Mouse (Mus musculus) kidney, adult 2 months (tissue): ENCODE data around the gene Abt1. TPM values are rescaled to one million over a fixed set of nuclear protein-coding genes. Genes with fewer than 3 reads are reported as not detected.

Source experiments
- DNase-seq: peaks from one replicate; pipeline ENCODE4 v3.0.0; 2021
- H3K27ac ChIP-seq: fragments of 200-500 bp; 2 replicates; pipeline ENCODE4 v1.5.1; 2012; ENCODE audit warnings: low read depth, low read length, control low read depth, inconsistent platforms; ENCODE audit not compliant: insufficient read depth
- H3K27me3 ChIP-seq: fragments of 200-500 bp; replicated peaks from 2 replicates; pipeline ENCODE4 v1.6.1; 2012; ENCODE audit warnings: mild to moderate bottlenecking, moderate library complexity, low read length, inconsistent platforms; ENCODE audit not compliant: control insufficient read depth, insufficient read depth
- H3K36me3 ChIP-seq: fragments of 200-500 bp; 2 replicates; pipeline ENCODE4 v1.6.1; 2012; ENCODE audit warnings: mild to moderate bottlenecking, moderate library complexity, low read length, inconsistent platforms; ENCODE audit not compliant: control insufficient read depth, insufficient read depth
- H3K4me1 ChIP-seq: fragments of 200-500 bp; 2 replicates; pipeline ENCODE4 v1.6.1; 2011; ENCODE audit warnings: low read length; ENCODE audit not compliant: control insufficient read depth, insufficient read depth
- H3K4me3 ChIP-seq: fragments of 200-500 bp; 2 replicates; pipeline ENCODE4 v1.5.1; 2011; ENCODE audit warnings: mild to moderate bottlenecking, low read depth, low read length, control low read depth; ENCODE audit not compliant: insufficient read depth
- CTCF ChIP-seq: fragments of 200-500 bp; conservative IDR thresholded peaks from 2 replicates; pipeline ENCODE4 v1.5.1; 2011; ENCODE audit warnings: low read depth, mild to moderate bottlenecking, control low read depth, low read length, moderate library complexity, mixed read lengths; ENCODE audit not compliant: insufficient read depth, insufficient read length
- POLR2A ChIP-seq: fragments of 200-500 bp; IDR thresholded peaks from one replicate; pipeline ENCODE4 v1.6.1; 2011; ENCODE audit warnings: low read depth, low read length, control low read depth
- WGBS: fragments of 180-500 bp; shearing (Covaris S2); methylation state at CpG from one replicate; pipeline ENCODE4 v1.1.7; 2018; 5-methylcytosine and 5-hydroxymethylcytosine counted together
- polyA plus RNA-seq: library from polyadenylated mRNA; depleted of rRNA; stranded (reverse); fragments of >200 nt; gene quantifications from 2 replicates; pipeline ENCODE4 v1.2.3, GENCODE M21; 2012

Abt1 gene
- polyA plus RNA-seq, 1 experiment: 3.9 TPM

DNA sequence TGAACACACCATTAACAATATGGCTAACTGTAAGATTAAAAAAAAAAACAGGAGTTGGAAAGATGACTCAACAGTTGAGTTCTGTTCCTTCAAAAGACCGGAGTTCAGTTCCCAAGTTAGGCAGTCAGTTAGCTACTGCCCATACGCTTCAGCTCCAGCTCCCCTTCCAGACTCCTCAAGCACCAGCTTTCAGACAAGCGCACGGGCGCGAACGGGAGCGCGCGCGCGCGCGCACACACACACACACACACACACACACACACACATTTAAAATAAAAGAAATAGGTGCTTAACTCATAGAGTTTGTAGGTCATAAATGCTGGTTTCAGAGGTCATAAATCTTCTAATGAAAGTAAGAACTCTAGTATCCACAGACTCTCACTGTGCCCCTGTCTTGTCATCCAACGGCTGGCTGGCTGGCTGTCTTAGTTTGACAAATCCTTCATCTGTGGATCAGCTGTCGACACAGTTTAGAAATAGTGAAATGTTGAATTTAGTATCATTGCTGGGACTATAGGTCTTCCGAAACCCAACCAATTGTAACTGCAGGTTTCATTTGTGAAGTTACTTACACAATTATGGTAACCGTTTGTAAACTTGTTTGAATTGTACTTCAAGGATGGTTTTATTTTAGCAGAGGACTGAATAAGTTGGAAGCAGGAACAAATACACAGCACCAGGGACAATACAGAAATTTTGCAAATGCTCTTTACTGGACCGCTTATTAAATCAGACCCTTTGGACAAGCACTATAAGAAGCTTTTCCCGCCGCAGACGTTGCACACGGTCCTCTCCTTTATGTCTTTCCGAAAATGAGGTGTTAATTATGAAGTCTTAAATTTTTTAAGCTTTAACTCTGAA lies 25.8 kb upstream of the Abt1 start:
- peak; percentile 69 for DNase-seq
- peaks cover 2% of the 10 kb centered on the region; the same call in 1 of the 2 replicates for H3K4me1 ChIP-seq
- no peak for TF ChIP-seq CTCF
- no peak for TF ChIP-seq POLR2A
- H3K4me3 ChIP-seq: peak overlapping the region; percentile 44
- no peaks in the 10 kb centered on the region for H3K36me3 ChIP-seq
- no peaks in the 10 kb centered on the region for H3K27me3 ChIP-seq
- H3K27ac ChIP-seq: no peak overlapping the region
- 3% methylated on average over 24 of the region's 24 CpGs for WGBS

DNA sequence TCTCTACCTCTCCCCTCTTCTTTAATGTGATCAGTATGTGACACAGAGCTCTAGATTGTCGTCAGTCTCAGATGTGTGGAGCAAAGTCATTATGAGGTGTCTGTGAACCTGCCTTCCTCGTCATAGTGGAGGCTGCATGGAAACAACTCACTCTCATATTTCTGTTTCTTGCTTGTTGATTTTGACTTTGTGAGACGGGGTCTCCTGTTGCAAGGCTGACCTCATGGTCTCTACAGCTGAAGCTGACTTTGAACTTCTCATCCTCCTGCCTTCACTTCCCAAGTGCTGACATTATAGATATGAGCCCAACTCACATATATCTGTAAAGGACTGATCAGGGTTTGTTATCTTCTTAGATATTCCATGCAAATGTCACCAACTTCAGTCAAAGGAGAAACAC lies 25.1 kb upstream of the Abt1 start:
- Histone ChIP-seq H3K4me3 (no peak overlapping the region), H3K4me1 (peaks cover 3% of the 10 kb centered on the region; the same call in 1 of the 2 replicates), H3K36me3 (no peaks in the 10 kb centered on the region), H3K27ac (no peak overlapping the region), H3K27me3 (no peaks in the 10 kb centered on the region)
- 77% methylated on average over 3 of the region's 3 CpGs for WGBS
- TF ChIP-seq CTCF (no peak), POLR2A (no peak)
- DNase-seq: no peak

DNA sequence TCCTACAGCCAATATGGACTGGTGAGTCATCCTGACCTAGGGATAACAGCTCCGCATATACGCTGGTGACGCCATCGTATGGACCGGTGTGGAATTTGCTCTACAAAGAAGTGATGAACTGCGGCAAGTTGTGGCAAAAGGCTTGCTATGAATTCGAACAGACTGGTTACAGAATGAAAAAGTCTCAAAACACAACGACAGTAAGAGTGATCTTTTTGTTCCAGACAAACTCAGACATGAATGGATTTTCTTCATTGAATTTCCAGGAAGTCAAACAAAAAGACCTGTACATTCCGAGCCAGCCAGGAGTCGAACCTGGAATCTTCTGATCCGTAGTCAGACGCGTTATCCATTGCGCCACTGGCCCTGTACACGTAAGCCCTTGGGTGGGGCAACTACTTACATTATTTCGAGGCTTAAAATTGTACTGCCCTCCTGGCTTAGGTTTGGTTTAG lies 22.9 kb upstream of the Abt1 start:
- Histone ChIP-seq H3K4me1 (peaks cover 3% of the 10 kb centered on the region; the same call in 1 of the 2 replicates), H3K27ac (no peak overlapping the region), H3K36me3 (no peaks in the 10 kb centered on the region), H3K4me3 (peak overlapping the region; percentile 57), H3K27me3 (no peaks in the 10 kb centered on the region)
- WGBS: under 1% methylated on average over 16 of the region's 16 CpGs
- DNase-seq: peak; percentile 92
- no peak for TF ChIP-seq POLR2A
- no peak for TF ChIP-seq CTCF

DNA sequence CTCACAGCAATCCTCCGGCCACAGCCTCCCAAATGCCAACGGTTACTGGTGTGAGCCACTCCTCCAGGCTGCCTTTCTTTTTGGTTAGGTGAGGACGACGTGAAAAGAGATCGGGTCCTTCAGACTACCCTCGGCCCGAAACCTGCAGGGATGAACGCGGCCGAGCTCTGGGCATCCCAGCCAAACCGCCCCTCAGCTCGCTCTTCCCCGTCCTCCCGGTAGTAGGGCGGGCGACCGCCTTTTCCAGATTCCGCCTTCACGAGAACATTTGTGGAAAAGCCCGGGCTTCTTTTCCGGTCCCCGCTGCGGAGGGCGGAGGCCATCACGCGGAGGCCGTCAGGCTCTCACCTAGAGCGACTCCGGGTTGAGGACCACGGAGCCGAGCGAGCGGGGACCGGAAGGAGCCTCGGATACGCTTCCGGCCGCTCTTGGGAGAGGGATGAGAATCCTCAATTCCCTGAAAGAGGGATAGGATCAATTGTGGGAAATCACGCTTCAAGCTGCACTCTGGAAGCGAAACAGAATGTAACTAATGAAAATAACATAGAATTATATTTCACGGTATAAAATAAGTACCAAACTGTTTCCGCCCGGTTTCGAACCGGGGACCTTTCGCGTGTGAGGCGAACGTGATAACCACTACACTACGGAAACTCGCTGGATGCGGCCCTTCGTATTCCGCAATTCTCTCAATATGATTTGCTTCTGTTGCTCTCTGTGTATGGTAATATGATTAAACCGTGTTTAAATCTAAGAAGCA lies 22.1 kb upstream of the Abt1 start:
- H3K27me3 ChIP-seq: no peaks in the 10 kb centered on the region
- under 1% methylated on average over 55 of the region's 55 CpGs for WGBS
- H3K27ac ChIP-seq: peak overlapping the region; percentile 59
- peaks cover 3% of the 10 kb centered on the region; the same call in 1 of the 2 replicates for H3K4me1 ChIP-seq
- no peak for TF ChIP-seq CTCF
- no peak for TF ChIP-seq POLR2A
- DNase-seq: peak; percentile 95
- no peaks in the 10 kb centered on the region for H3K36me3 ChIP-seq
- H3K4me3 ChIP-seq: peak overlapping the region; percentile 57

DNA sequence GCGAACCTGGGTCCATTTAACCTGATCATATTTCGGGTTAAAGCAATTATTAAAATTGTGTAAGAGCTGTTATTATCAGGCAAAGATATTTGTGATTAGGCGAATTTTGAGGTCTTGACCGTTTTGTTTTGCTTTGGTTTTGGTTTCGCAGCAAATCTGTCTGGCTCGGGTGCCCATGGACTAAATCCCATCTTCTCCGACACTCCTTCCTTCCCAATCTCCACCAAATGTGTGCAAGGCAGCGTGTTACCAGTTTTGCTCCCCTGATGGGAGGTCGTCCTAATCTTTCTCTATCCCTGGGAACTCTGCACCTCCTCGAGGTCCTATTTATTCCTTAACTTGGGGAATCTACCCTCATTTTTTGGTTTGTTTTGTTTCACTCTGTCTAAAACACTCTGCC lies 21.5 kb upstream of the Abt1 start:
- H3K4me1 ChIP-seq: peaks cover 3% of the 10 kb centered on the region; the same call in 1 of the 2 replicates
- no peaks in the 10 kb centered on the region for H3K36me3 ChIP-seq
- no peaks in the 10 kb centered on the region for H3K27me3 ChIP-seq
- peak overlapping the region; percentile 59 for H3K27ac ChIP-seq
- DNase-seq: no peak
- WGBS: 5% methylated on average over 10 of the region's 10 CpGs
- no peak for TF ChIP-seq CTCF
- TF ChIP-seq POLR2A: no peak
- peak overlapping the region; percentile 57 for H3K4me3 ChIP-seq

DNA sequence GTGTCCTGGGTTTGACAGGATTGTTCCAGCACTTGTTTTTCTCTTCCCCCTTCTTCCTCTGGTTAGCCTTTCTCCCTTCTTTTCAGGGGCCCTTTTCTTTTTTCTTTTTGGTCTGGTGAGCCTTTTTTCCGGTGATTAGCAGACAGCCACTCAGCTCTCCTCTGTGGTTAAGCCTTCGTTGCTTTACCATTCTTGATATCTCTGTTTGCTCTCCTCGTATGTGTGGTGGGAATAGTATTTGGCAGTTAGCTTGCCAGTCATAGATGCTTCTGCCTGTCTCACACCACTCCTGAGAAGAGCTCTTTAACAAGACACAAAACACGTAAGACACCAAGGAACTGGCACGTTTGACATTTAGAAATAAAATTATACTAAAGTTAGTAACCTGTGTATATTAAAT lies 20.8 kb upstream of the Abt1 start:
- 79% methylated on average over 5 of the region's 5 CpGs for WGBS

More for the DNA sequence above, 20.8 kb upstream of the Abt1 start:
- H3K36me3 ChIP-seq: no peaks in the 10 kb centered on the region
- H3K27me3 ChIP-seq: no peaks in the 10 kb centered on the region
- H3K4me3 ChIP-seq: no peak overlapping the region
- TF ChIP-seq POLR2A: no peak
- no peak for TF ChIP-seq CTCF
- no peak overlapping the region for H3K27ac ChIP-seq
- DNase-seq: no peak
- peaks cover 3% of the 10 kb centered on the region; the same call in 1 of the 2 replicates for H3K4me1 ChIP-seq
